In genomic region chr7:112841886-112842285, GRCm38 (mm10) we compare ENCODE assay signal across 8 mouse cellular contexts.
A peak's percentile ranks its signal among the peaks of the same experiment; 100 is the strongest.
DNase-seq lines count a peak whose midpoint lies in the region; ATAC-seq and TF ChIP-seq lines count a peak whose summit lies in the region.

No protein-coding gene starts in this region.

- H3K4me3 ChIP-seq in heart, adult 2 months: 0 out of 2 replicates have a peak overlapping the region, but pooled peaks have one; percentile 11
- H3K4me3 ChIP-seq in forebrain, embryonic 13.5 days: peak overlapping the region; percentile 18
- H3K4me3 ChIP-seq in limb, embryonic 15.5 days: peak overlapping the region; percentile 14
- H3K4me3 ChIP-seq in stomach, embryonic 16.5 days (replicated peaks; ENCODE audit: low read length): peak overlapping the region; percentile 11; the same call in 1 of the 2 replicates

- H3K9ac ChIP-seq in heart, adult 2 months (ENCODE audit: low read depth, low read length): no peak overlapping the region
- no peak overlapping the region for H3K9ac ChIP-seq in forebrain, embryonic 13.5 days
- no peak overlapping the region for H3K9ac ChIP-seq in limb, embryonic 15.5 days
- no peak overlapping the region for H3K9ac ChIP-seq in stomach, embryonic 16.5 days (ENCODE audit: low read length)

- H3K9me3 ChIP-seq in forebrain, embryonic 13.5 days (replicated peaks): no peaks in the 10 kb centered on the region
- H3K9me3 ChIP-seq in limb, embryonic 15.5 days: no peaks in the 10 kb centered on the region
- peaks cover 5% of the 10 kb centered on the region; the same call in 1 of the 2 replicates for H3K9me3 ChIP-seq in stomach, embryonic 16.5 days (replicated peaks; ENCODE audit: control insufficient read depth, low read length)

- no peak for TF ChIP-seq POLR2A in heart, adult 2 months (IDR thresholded peaks at IDR 0.05; ENCODE audit: insufficient read depth, low read depth, low read length)

- intact Hi-C loops in heart, adult 2 months (cut with DNase I): no loop called here
- intact Hi-C loops in heart, postnatal 14 days (cut with DNase I): no loop called here

- 37% methylated on average over 9 of the region's 9 CpGs for WGBS in heart, adult 2 months
- under 1% methylated on average over 9 of the region's 9 CpGs for WGBS in forebrain, embryonic 13.5 days
- WGBS in limb, embryonic 15.5 days: 23% methylated on average over 9 of the region's 9 CpGs
- WGBS in stomach, embryonic 16.5 days: 17% methylated on average over 9 of the region's 9 CpGs

- H3K27me3 ChIP-seq in heart, adult 2 months (ENCODE audit: control insufficient read depth, insufficient read depth, low read length): no peaks in the 10 kb centered on the region
- no peaks in the 10 kb centered on the region for H3K27me3 ChIP-seq in forebrain, embryonic 13.5 days
- H3K27me3 ChIP-seq in limb, embryonic 15.5 days: no peaks in the 10 kb centered on the region
- no peaks in the 10 kb centered on the region for H3K27me3 ChIP-seq in stomach, embryonic 16.5 days (ENCODE audit: control insufficient read depth, insufficient read depth, low read length)

- TF ChIP-seq EP300 in heart, adult 2 months (IDR thresholded peaks at IDR 0.05; ENCODE audit: insufficient read depth, low read depth, low read length): no peak

- H3K79me2 ChIP-seq in heart, adult 2 months (replicated peaks; ENCODE audit: control insufficient read depth, insufficient read depth, low read length): no peaks in the 10 kb centered on the region; the same call in 1 of the 2 replicates

- DNase-seq in heart, adult 2 months: no peak
- no peak for DNase-seq in heart, postnatal 14 days
- DNase-seq in ES-CJ7 (ENCODE audit: low read depth, low spot score): peak; percentile 96
- DNase-seq in adrenal gland, postnatal 14 days: no peak
- DNase-seq in thymus, postnatal 14 days: no peak

- H3K36me3 ChIP-seq in heart, adult 2 months (ENCODE audit: control insufficient read depth, insufficient read depth, low read length): no peaks in the 10 kb centered on the region
- no peaks in the 10 kb centered on the region for H3K36me3 ChIP-seq in forebrain, embryonic 13.5 days (ENCODE audit: poor library complexity, severe bottlenecking)
- H3K36me3 ChIP-seq in limb, embryonic 15.5 days: peaks cover 3% of the 10 kb centered on the region; the same call in 1 of the 2 replicates
- H3K36me3 ChIP-seq in stomach, embryonic 16.5 days (ENCODE audit: control insufficient read depth, insufficient read depth, low read length): no peaks in the 10 kb centered on the region

- peak; percentile 77 for ATAC-seq in forebrain, embryonic 13.5 days
- ATAC-seq in limb, embryonic 15.5 days (ENCODE audit: insufficient number of reproducible peaks, low FRiP score, low TSS enrichment, low read depth): no peak
- peak; percentile 44; the same call in 1 of the 2 replicates for ATAC-seq in stomach, embryonic 16.5 days (ENCODE audit: insufficient read depth, low FRiP score)

- no peak overlapping the region for H3K27ac ChIP-seq in heart, adult 2 months
- peak overlapping the region; percentile 85 for H3K27ac ChIP-seq in forebrain, embryonic 13.5 days
- 0 out of 2 replicates have a peak overlapping the region, but pooled peaks have one; percentile 9 for H3K27ac ChIP-seq in limb, embryonic 15.5 days
- no peak overlapping the region; the same call in 1 of the 2 replicates for H3K27ac ChIP-seq in stomach, embryonic 16.5 days (ENCODE audit: low read length)

- no peaks in the 10 kb centered on the region for H3K4me1 ChIP-seq in heart, adult 2 months (ENCODE audit: control insufficient read depth, insufficient read depth, low read length)
- peaks cover 36% of the 10 kb centered on the region for H3K4me1 ChIP-seq in forebrain, embryonic 13.5 days
- H3K4me1 ChIP-seq in limb, embryonic 15.5 days: peaks cover 12% of the 10 kb centered on the region
- 0 out of 2 replicates have a peak, but pooled peaks cover 3% of the 10 kb centered on the region for H3K4me1 ChIP-seq in stomach, embryonic 16.5 days (ENCODE audit: control insufficient read depth, insufficient read depth, low read length)

- TF ChIP-seq CTCF in heart, adult 2 months (IDR thresholded peaks at IDR 0.05): no peak

- peak overlapping the region; percentile 57 for H3K4me2 ChIP-seq in forebrain, embryonic 13.5 days
- H3K4me2 ChIP-seq in limb, embryonic 15.5 days: peak overlapping the region; percentile 31; the same call in 1 of the 2 replicates
- H3K4me2 ChIP-seq in stomach, embryonic 16.5 days (ENCODE audit: low read depth, low read length): peak overlapping the region; percentile 41

Comparison
In these comparisons a context has a peak if more than half of its experiments do, and no peak if none do; other contexts are left out.
1. H3K27ac ChIP-seq: peak in forebrain, embryonic 13.5 days (single experiment) and limb, embryonic 15.5 days (single experiment); none in heart, adult 2 months (single experiment) and stomach, embryonic 16.5 days (single experiment).
2. Peak in every context shown above with its lines, with median percentiles within 50 percentile points of each other: H3K4me3 ChIP-seq and H3K4me2 ChIP-seq.